Mouse (Mus musculus): ENCODE results near the gene Zfpl1. TPM values are rescaled to one million over a fixed set of nuclear protein-coding genes. Genes with fewer than 3 reads are reported as not detected.

Gene Zfpl1
- polyA plus RNA-seq, 1 experiment from 2014 or later = 75.1 TPM

GRCm38 (mm10) chr19:6066571-6066970 lies 18.2 kb downstream of the Zfpl1 start:
- H3K4me1 ChIP-seq (replicated peaks; ENCODE audit: control insufficient read depth, insufficient read depth, low read length) = peaks cover 32% of the 10 kb centered on the region
- 35% methylated on average over 5 of the region's 5 CpGs for WGBS

DNA sequence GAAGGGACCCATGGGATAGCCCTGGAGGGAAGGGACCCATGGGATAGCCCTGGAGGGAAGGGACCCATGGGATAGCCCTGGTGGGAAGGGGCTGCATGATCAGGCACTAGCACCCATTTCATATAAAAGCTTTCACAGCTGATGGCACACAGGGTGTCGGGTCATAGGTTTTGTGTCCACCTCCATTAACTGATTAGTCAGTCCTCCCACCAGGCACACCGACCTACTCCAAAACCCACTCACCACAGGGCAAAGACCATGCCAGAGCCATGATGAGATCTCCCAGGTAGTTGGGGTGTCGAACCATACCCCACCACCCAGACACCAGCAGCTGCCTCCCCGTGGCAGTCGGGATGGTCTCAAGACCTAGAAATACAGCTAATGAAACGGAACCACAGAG lies 21.7 kb downstream of the Zfpl1 start:
- no peaks in the 10 kb centered on the region for H3K27me3 ChIP-seq (ENCODE audit: control insufficient read depth, insufficient read depth, low read length)
- no peaks in the 10 kb centered on the region for H3K9me3 ChIP-seq (ENCODE audit: control insufficient read depth, low read length)
- H3K4me1 ChIP-seq (replicated peaks; ENCODE audit: control insufficient read depth, insufficient read depth, low read length) = peaks cover 40% of the 10 kb centered on the region
- H3K9ac ChIP-seq = no peak overlapping the region
- ATAC-seq (ENCODE audit: low FRiP score) = no peak
- WGBS = 91% methylated on average over 6 of the region's 6 CpGs
- peak overlapping the region; percentile 100; the same call in 1 of the 2 replicates for H3K4me2 ChIP-seq (replicated peaks)
- peaks cover 15% of the 10 kb centered on the region for H3K36me3 ChIP-seq (replicated peaks; ENCODE audit: control insufficient read depth, insufficient read depth)
- no peak for DNase-seq (ENCODE audit: low spot score)
- H3K4me3 ChIP-seq (replicated peaks; ENCODE audit: low read length) = no peak overlapping the region
- H3K27ac ChIP-seq = no peak overlapping the region

More at GRCm38 (mm10) chr19:6066571-6066970, 18.2 kb downstream of the Zfpl1 start:
- H3K4me3 ChIP-seq (replicated peaks; ENCODE audit: low read length) = peak overlapping the region; percentile 57
- H3K9me3 ChIP-seq (ENCODE audit: control insufficient read depth, low read length) = no peaks in the 10 kb centered on the region
- no peak for DNase-seq (ENCODE audit: low spot score)
- H3K36me3 ChIP-seq (replicated peaks; ENCODE audit: control insufficient read depth, insufficient read depth) = peaks cover 33% of the 10 kb centered on the region
- H3K9ac ChIP-seq = peak overlapping the region; percentile 83
- H3K27me3 ChIP-seq (ENCODE audit: control insufficient read depth, insufficient read depth, low read length) = no peaks in the 10 kb centered on the region
- ATAC-seq (ENCODE audit: low FRiP score) = no peak
- H3K27ac ChIP-seq = peak overlapping the region; percentile 92
- H3K4me2 ChIP-seq (replicated peaks) = peak overlapping the region; percentile 95

DNA sequence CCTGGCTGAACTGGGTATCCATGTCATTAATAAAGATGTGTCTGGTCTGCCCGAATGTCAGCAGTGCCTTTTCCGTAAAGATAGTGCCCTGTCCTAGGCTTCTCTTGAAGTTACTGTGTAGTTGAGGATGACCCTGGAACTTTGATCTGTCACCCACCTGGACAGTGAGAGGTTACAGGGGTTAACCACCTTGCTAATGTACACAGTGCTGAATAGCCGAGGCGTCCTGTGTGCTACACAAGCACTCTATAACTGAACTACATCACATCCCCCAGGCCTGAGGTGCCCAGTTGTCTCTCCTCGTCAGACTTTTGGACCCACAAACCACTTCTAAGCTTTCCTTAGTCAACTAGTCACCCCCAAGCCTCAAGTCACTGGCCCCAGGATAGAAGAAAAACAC lies 22.3 kb downstream of the Zfpl1 start:
- 71% methylated on average over 5 of the region's 5 CpGs for WGBS
- Histone ChIP-seq H3K36me3 (replicated peaks; ENCODE audit: control insufficient read depth, insufficient read depth) (peaks cover 15% of the 10 kb centered on the region), H3K9ac (peak overlapping the region; percentile 94), H3K27ac (0 out of 2 replicates have a peak overlapping the region, but pooled peaks have one; percentile 92), H3K4me3 (replicated peaks; ENCODE audit: low read length) (peak overlapping the region; percentile 90), H3K4me1 (replicated peaks; ENCODE audit: control insufficient read depth, insufficient read depth, low read length) (peaks cover 36% of the 10 kb centered on the region), H3K9me3 (ENCODE audit: control insufficient read depth, low read length) (no peaks in the 10 kb centered on the region), H3K27me3 (ENCODE audit: control insufficient read depth, insufficient read depth, low read length) (no peaks in the 10 kb centered on the region), H3K4me2 (replicated peaks) (peak overlapping the region; percentile 100)
- no peak for DNase-seq (ENCODE audit: low spot score)
- ATAC-seq (ENCODE audit: low FRiP score) = no peak

- peaks cover 39% of the 10 kb centered on the region for H3K4me1 ChIP-seq (replicated peaks; ENCODE audit: control insufficient read depth, insufficient read depth, low read length)
- 1% methylated on average over 44 of the region's 44 CpGs for WGBS
Observed at GRCm38 (mm10) chr19:6061641-6062302, 23.0 kb downstream of the Zfpl1 start.

GRCm38 (mm10) chr19:6061021-6061533 lies 23.7 kb downstream of the Zfpl1 start, which contains the start of gene Znhit2:
TSS of gene Znhit2 (plus strand) at chr19:6061192.
- H3K4me3 ChIP-seq (replicated peaks; ENCODE audit: low read length) = peak within 1 kb of the TSS; percentile 90
- peaks cover 15% of the 10 kb centered on the region for H3K36me3 ChIP-seq (replicated peaks; ENCODE audit: control insufficient read depth, insufficient read depth)
- peak; percentile 94 for DNase-seq (ENCODE audit: low spot score)
- H3K27ac ChIP-seq = peak within 1 kb of the TSS; percentile 92
- peak; percentile 64 for ATAC-seq (ENCODE audit: low FRiP score)
- peak within 1 kb of the TSS; percentile 100 for H3K4me2 ChIP-seq (replicated peaks)
- H3K9ac ChIP-seq = peak within 1 kb of the TSS; percentile 94
- H3K4me1 ChIP-seq (replicated peaks; ENCODE audit: control insufficient read depth, insufficient read depth, low read length) = peaks cover 39% of the 10 kb centered on the region
- no peaks in the 10 kb centered on the region for H3K9me3 ChIP-seq (ENCODE audit: control insufficient read depth, low read length)
- H3K27me3 ChIP-seq (ENCODE audit: control insufficient read depth, insufficient read depth, low read length) = no peaks in the 10 kb centered on the region
- under 1% methylated on average over 58 of the region's 58 CpGs for WGBS

More at GRCm38 (mm10) chr19:6061641-6062302, 23.0 kb downstream of the Zfpl1 start:
- Histone ChIP-seq H3K36me3 (replicated peaks; ENCODE audit: control insufficient read depth, insufficient read depth) (peaks cover 15% of the 10 kb centered on the region), H3K4me2 (replicated peaks) (peak overlapping the region; percentile 100), H3K27ac (peak overlapping the region; percentile 92), H3K9me3 (ENCODE audit: control insufficient read depth, low read length) (no peaks in the 10 kb centered on the region), H3K9ac (peak overlapping the region; percentile 94), H3K27me3 (ENCODE audit: control insufficient read depth, insufficient read depth, low read length) (no peaks in the 10 kb centered on the region), H3K4me3 (replicated peaks; ENCODE audit: low read length) (peak overlapping the region; percentile 90)
- DNase-seq (ENCODE audit: low spot score) = no peak
- ATAC-seq (ENCODE audit: low FRiP score) = no peak

DNA sequence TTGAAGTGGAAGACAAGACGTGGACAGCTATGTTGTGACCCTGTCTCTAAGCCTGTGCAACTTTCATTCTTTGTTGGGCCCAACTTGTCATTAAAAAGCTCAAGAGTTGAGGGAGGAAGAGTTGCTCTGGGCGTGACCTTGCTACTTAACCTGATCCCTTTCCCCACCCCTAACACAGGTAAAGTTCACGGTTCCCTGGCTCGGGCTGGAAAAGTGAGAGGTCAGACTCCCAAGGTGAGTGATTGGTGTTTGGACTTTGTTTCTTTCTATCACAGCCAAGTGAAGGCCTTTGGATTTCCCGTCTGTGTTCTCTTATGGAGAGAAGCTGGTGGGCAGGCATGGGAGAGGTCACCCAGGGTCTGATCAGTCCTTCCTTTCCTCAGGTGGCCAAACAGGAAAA lies 25.8 kb downstream of the Zfpl1 start:
- DNase-seq (ENCODE audit: low spot score) = no peak
- Histone ChIP-seq H3K4me2 (replicated peaks) (peak overlapping the region; percentile 85), H3K9me3 (ENCODE audit: control insufficient read depth, low read length) (no peaks in the 10 kb centered on the region), H3K4me1 (replicated peaks; ENCODE audit: control insufficient read depth, insufficient read depth, low read length) (peaks cover 38% of the 10 kb centered on the region), H3K9ac (peak overlapping the region; percentile 85), H3K27ac (no peak overlapping the region), H3K27me3 (ENCODE audit: control insufficient read depth, insufficient read depth, low read length) (no peaks in the 10 kb centered on the region), H3K4me3 (replicated peaks; ENCODE audit: low read length) (peak overlapping the region; percentile 52), H3K36me3 (replicated peaks; ENCODE audit: control insufficient read depth, insufficient read depth) (peaks cover 34% of the 10 kb centered on the region)
- ATAC-seq (ENCODE audit: low FRiP score) = no peak
- WGBS = 89% methylated on average over 5 of the region's 5 CpGs

DNA sequence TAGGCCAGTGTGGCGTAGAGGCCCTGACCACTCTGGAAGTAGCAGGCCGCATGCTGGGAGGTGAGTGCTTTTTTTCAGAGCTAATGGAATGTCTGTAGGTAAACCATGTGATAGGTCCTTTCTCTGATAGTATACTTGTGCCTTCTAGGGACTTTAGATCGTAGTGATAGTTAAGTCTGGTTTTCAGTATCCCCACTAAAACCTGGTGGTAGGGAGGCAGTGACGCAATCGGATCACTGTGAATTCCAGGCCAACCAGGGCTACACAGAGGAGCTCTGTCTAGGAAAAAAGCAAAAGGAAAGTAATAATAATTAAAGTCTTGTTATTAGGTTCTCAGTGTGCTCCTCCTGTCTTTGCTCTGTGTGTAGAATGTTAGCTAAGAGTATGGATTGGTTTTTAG lies 26.2 kb downstream of the Zfpl1 start:
- Histone ChIP-seq H3K4me3 (replicated peaks; ENCODE audit: low read length) (peak overlapping the region; percentile 52), H3K36me3 (replicated peaks; ENCODE audit: control insufficient read depth, insufficient read depth) (peaks cover 38% of the 10 kb centered on the region), H3K27me3 (ENCODE audit: control insufficient read depth, insufficient read depth, low read length) (no peaks in the 10 kb centered on the region), H3K9me3 (ENCODE audit: control insufficient read depth, low read length) (no peaks in the 10 kb centered on the region), H3K27ac (peak overlapping the region; percentile 78), H3K4me2 (replicated peaks) (peak overlapping the region; percentile 85), H3K9ac (peak overlapping the region; percentile 85), H3K4me1 (replicated peaks; ENCODE audit: control insufficient read depth, insufficient read depth, low read length) (peaks cover 38% of the 10 kb centered on the region)
- WGBS = 35% methylated on average over 5 of the region's 5 CpGs
- DNase-seq (ENCODE audit: low spot score) = no peak
- no peak for ATAC-seq (ENCODE audit: low FRiP score)

- Histone ChIP-seq H3K9ac (peak within 1 kb of the TSS; percentile 85), H3K4me2 (replicated peaks) (peak within 1 kb of the TSS; percentile 85), H3K27ac (peak within 1 kb of the TSS; percentile 78), H3K27me3 (ENCODE audit: control insufficient read depth, insufficient read depth, low read length) (no peaks in the 10 kb centered on the region), H3K4me1 (replicated peaks; ENCODE audit: control insufficient read depth, insufficient read depth, low read length) (peaks cover 31% of the 10 kb centered on the region), H3K4me3 (replicated peaks; ENCODE audit: low read length) (peak within 1 kb of the TSS; percentile 52), H3K36me3 (replicated peaks; ENCODE audit: control insufficient read depth, insufficient read depth) (peaks cover 48% of the 10 kb centered on the region), H3K9me3 (ENCODE audit: control insufficient read depth, low read length) (no peaks in the 10 kb centered on the region)
- DNase-seq (ENCODE audit: low spot score) (peak; percentile 100), ATAC-seq (ENCODE audit: low FRiP score) (peak; percentile 87)
- under 1% methylated on average over 60 of the region's 63 CpGs for WGBS
Observed at GRCm38 (mm10) chr19:6057313-6058096, 27.3 kb downstream of the Zfpl1 start, which contains the start of the genes Mrpl49 and Fau. TSS of gene Mrpl49 (minus strand) at chr19:6057785. TSS of gene Fau (plus strand) at chr19:6057844.

- peak overlapping the region; percentile 52 for H3K4me3 ChIP-seq (replicated peaks; ENCODE audit: low read length)
- no peaks in the 10 kb centered on the region for H3K27me3 ChIP-seq (ENCODE audit: control insufficient read depth, insufficient read depth, low read length)
- no peaks in the 10 kb centered on the region for H3K9me3 ChIP-seq (ENCODE audit: control insufficient read depth, low read length)
- DNase-seq (ENCODE audit: low spot score) (no peak), ATAC-seq (ENCODE audit: low FRiP score) (no peak)
- WGBS = 58% methylated on average over 4 of the region's 4 CpGs
- H3K9ac ChIP-seq = peak overlapping the region; percentile 66
- peaks cover 57% of the 10 kb centered on the region for H3K36me3 ChIP-seq (replicated peaks; ENCODE audit: control insufficient read depth, insufficient read depth)
- H3K27ac ChIP-seq = no peak overlapping the region
- H3K4me1 ChIP-seq (replicated peaks; ENCODE audit: control insufficient read depth, insufficient read depth, low read length) = peaks cover 23% of the 10 kb centered on the region
- H3K4me2 ChIP-seq (replicated peaks) = peak overlapping the region; percentile 76
Observed at GRCm38 (mm10) chr19:6056696-6057095, 28.1 kb downstream of the Zfpl1 start.

All from hindbrain, embryonic 14.5 days (tissue).